Mouse (Mus musculus): ENCODE measurements at regions not wholly inside any gene's neighbourhood (a gene's known extent, or its start where the extent isn't known, plus 50 kb on each side); places are given as distances from the start of the nearest gene placed in this dataset.

- DNase-seq (ENCODE audit: low spot score in 2 of 2): peak in 1 of 2 experiments; percentile 0
- intact Hi-C loops (cut with DNase I): no loop called here
These were observed 1254.1 kb downstream of the Fscb start for GRCm38 (mm10) chr12:63220391-63220790.
